Mouse (Mus musculus) liver, postnatal 0 days (tissue): ENCODE data around the gene Klc2. TPM values are rescaled to one million over a fixed set of nuclear protein-coding genes. Genes with fewer than 3 reads are reported as not detected.

Experiments
- ATAC-seq: fragments of 200-750 bp; cut with Nextera tagmentation; 2 replicates; pipeline ENCODE4 v1.8.0; 2017; ENCODE audit warnings: mild to moderate bottlenecking, moderate library complexity
- DNase-seq: peaks from one replicate; pipeline ENCODE4 v3.0.0-alpha.2; 2016
- H3K27ac ChIP-seq: fragments of 300-500 bp; sonication (generic); 2 replicates; pipeline ENCODE4 v1.5.1; 2014; ENCODE audit warnings: antibody characterized with exemption, moderate library complexity, mild to moderate bottlenecking, low read depth
- H3K27me3 ChIP-seq: fragments of 300-500 bp; sonication (generic); 2 replicates; pipeline ENCODE4 v1.6.1; 2014; ENCODE audit warnings: low read length, control low read depth, mixed read lengths; ENCODE audit not compliant: insufficient read depth
- H3K36me3 ChIP-seq: fragments of 300-500 bp; sonication (generic); replicated peaks from 2 replicates; pipeline ENCODE4 v1.6.1; 2014; ENCODE audit warnings: mild to moderate bottlenecking, control low read depth, low read length, moderate library complexity, mixed read lengths; ENCODE audit not compliant: insufficient read depth
- H3K4me1 ChIP-seq: fragments of 300-500 bp; sonication (generic); 2 replicates; pipeline ENCODE4 v1.6.1; 2014; ENCODE audit warnings: antibody characterized with exemption, mild to moderate bottlenecking, control low read depth; ENCODE audit not compliant: insufficient read depth
- H3K4me2 ChIP-seq: fragments of 300-500 bp; sonication (generic); 2 replicates; pipeline ENCODE4 v1.6.1; 2014; ENCODE audit warnings: low read depth, mild to moderate bottlenecking, low read length, moderate library complexity, mixed read lengths
- H3K4me3 ChIP-seq: fragments of 300-500 bp; sonication (generic); 2 replicates; pipeline ENCODE4 v1.5.1; 2014; ENCODE audit warnings: low read depth, low read length
- H3K9ac ChIP-seq: fragments of 300-500 bp; sonication (generic); replicated peaks from 2 replicates; pipeline ENCODE4 v1.6.1; 2014; ENCODE audit warnings: mild to moderate bottlenecking, moderate library complexity
- H3K9me3 ChIP-seq: fragments of 300-500 bp; sonication (generic); 2 replicates; pipeline ENCODE4 v1.6.1; 2016; ENCODE audit warnings: mild to moderate bottlenecking, control low read depth, low read length, mixed read lengths
- CTCF ChIP-seq: sonication (generic); IDR thresholded peaks from 2 replicates; pipeline ENCODE4 v1.5.1; 2016; ENCODE audit warnings: antibody characterized with exemption, low read depth
- EP300 ChIP-seq: IDR thresholded peaks from 2 replicates; pipeline ENCODE4 v1.6.1; 2016; ENCODE audit warnings: antibody characterized with exemption, low read depth, mild to moderate bottlenecking
- WGBS: fragments of 180-500 bp; shearing (Covaris S2); extraction: QIAGEN DNeasy Blood & Tissue Kit; methylation state at CpG from one replicate; pipeline ENCODE4 v1.1.7; 2014; ENCODE audit not compliant: insufficient replicate concordance; 5-methylcytosine and 5-hydroxymethylcytosine counted together
- polyA plus RNA-seq: library from polyadenylated mRNA; unstranded; fragments of >200 nt; fragmentation: Nextera tagmentation; extraction: Ambion mirVana; gene quantifications from 2 replicates; pipeline ENCODE4 v1.2.1, GENCODE M21; 2015

Klc2 gene
- polyA plus RNA-seq, result 1.3 and 1.5 TPM in 2 replicates

- 2% methylated on average over 18 of the region's 18 CpGs for WGBS
- no peak for ATAC-seq
- H3K9me3 ChIP-seq, result no peaks in the 10 kb centered on the region
These were observed at the start of gene Klc2 for GRCm38 (mm10) chr19:5118384-5118698. Gene Klc2, minus strand, starts transcription at chr19:5118560.

DNA sequence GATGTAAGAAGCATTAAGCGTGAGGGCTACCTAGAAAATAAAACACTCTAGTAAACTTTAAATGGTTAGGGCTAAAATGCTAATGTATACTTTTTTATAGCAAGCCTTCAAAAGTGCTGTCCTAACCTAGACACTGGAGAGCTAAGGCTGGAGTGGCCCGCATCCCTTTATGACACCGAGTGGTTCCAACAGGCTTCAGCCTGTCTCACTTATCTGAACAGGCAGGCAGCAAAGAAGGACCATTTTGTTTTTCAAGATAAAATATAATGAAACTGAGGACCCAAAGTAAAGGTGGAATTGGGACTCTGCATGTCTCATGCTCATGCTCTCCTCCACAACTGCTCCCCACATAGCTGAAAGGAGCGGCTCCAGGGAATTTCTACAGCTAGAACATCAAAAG lies 49.1 kb upstream of the Klc2 start:
- TF ChIP-seq EP300, result peak; percentile 72
- TF ChIP-seq CTCF, result no peak
- 69% methylated on average over 4 of the region's 4 CpGs for WGBS
- no peak overlapping the region for H3K27ac ChIP-seq
- DNase-seq (no peak), ATAC-seq (0 out of 2 replicates have a peak, but pooled peaks have one; percentile 23)
- no peaks in the 10 kb centered on the region for H3K4me1 ChIP-seq
- H3K9ac ChIP-seq, result no peak overlapping the region
- H3K4me3 ChIP-seq, result no peak overlapping the region
- H3K4me2 ChIP-seq, result no peak overlapping the region
- no peaks in the 10 kb centered on the region for H3K27me3 ChIP-seq
- no peaks in the 10 kb centered on the region for H3K9me3 ChIP-seq
- H3K36me3 ChIP-seq, result no peaks in the 10 kb centered on the region

More at GRCm38 (mm10) chr19:5118384-5118698, at the start of gene Klc2:
- peak within 1 kb of the TSS; percentile 51; the same call in 1 of the 2 replicates for H3K27ac ChIP-seq
- H3K4me1 ChIP-seq, result peaks cover 5% of the 10 kb centered on the region
- TF ChIP-seq EP300, result no peak
- TF ChIP-seq CTCF, result no peak
- 0 out of 2 replicates have a peak, but pooled peaks cover 8% of the 10 kb centered on the region for H3K27me3 ChIP-seq
- H3K4me2 ChIP-seq, result peak within 1 kb of the TSS; percentile 99
- peak within 1 kb of the TSS; percentile 68 for H3K9ac ChIP-seq
- H3K36me3 ChIP-seq, result no peaks in the 10 kb centered on the region
- H3K4me3 ChIP-seq, result peak within 1 kb of the TSS; percentile 91
- no peak for DNase-seq

DNA sequence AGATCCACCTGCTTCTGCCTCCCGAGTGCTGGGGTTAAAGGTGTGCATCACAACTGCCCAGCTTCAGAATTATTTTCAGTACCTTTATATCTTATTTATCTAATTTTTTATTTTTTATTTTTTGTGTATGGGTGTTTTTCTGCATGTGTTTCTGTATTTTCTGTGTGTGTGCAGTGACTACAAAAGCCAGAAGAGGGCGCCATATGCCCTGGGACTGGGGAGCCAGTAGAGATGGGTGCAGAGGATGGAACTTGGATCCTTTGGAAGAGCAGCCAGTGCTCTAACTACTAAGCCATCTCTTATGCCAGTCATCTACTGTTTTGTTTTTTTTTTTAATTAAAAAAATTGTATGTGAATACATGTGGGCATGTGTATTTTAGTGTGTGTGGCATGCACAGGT lies 46.0 kb upstream of the Klc2 start:
- H3K27me3 ChIP-seq, result no peaks in the 10 kb centered on the region
- no peak overlapping the region for H3K9ac ChIP-seq
- 63% methylated on average over 2 of the region's 2 CpGs for WGBS
- no peak overlapping the region for H3K27ac ChIP-seq
- no peak for ATAC-seq
- H3K4me2 ChIP-seq, result no peak overlapping the region
- no peaks in the 10 kb centered on the region for H3K36me3 ChIP-seq
- no peak overlapping the region for H3K4me3 ChIP-seq
- no peaks in the 10 kb centered on the region for H3K4me1 ChIP-seq
- TF ChIP-seq EP300 (no peak), CTCF (peak; percentile 74)
- H3K9me3 ChIP-seq, result no peaks in the 10 kb centered on the region
- peak; percentile 52 for DNase-seq

GRCm38 (mm10) chr19:5161913-5162312 lies 43.6 kb upstream of the Klc2 start:
- Histone ChIP-seq H3K9ac (no peak overlapping the region), H3K27ac (no peak overlapping the region), H3K9me3 (no peaks in the 10 kb centered on the region), H3K4me3 (no peak overlapping the region), H3K36me3 (no peaks in the 10 kb centered on the region; the same call in 1 of the 2 replicates), H3K27me3 (no peaks in the 10 kb centered on the region), H3K4me1 (no peaks in the 10 kb centered on the region), H3K4me2 (no peak overlapping the region)
- WGBS, result 78% methylated on average over 3 of the region's 3 CpGs
- ATAC-seq (no peak), DNase-seq (no peak)
- TF ChIP-seq EP300 (no peak), CTCF (no peak)

DNA sequence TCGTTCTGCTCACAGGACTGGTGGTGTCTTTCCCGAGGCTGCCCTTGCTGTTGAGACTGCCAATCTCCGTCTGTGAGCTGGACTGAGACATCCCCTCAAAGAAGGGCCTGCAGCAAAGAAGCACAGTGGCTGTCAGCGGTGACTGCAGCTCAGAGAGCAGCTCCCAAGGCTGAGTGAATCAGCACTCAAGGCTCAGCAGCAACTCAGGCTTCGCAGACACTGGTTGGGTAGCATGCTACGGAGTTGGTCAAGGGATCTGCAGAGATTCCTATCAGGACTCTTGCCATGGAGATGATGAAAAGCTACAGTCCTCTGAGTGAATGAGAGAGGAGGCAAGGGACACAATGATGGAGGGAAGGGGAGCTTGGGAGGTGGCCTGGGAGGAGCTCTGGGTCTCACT lies 33.9 kb upstream of the Klc2 start:
- no peak overlapping the region for H3K9ac ChIP-seq
- H3K4me2 ChIP-seq, result no peak overlapping the region
- ATAC-seq, result no peak
- no peak for TF ChIP-seq EP300
- TF ChIP-seq CTCF, result no peak
- H3K4me1 ChIP-seq, result no peaks in the 10 kb centered on the region
- 84% methylated on average over 6 of the region's 6 CpGs for WGBS
- no peaks in the 10 kb centered on the region for H3K9me3 ChIP-seq
- DNase-seq, result no peak
- H3K36me3 ChIP-seq, result peaks cover 8% of the 10 kb centered on the region
- H3K27ac ChIP-seq, result no peak overlapping the region
- no peak overlapping the region for H3K4me3 ChIP-seq
- H3K27me3 ChIP-seq, result no peaks in the 10 kb centered on the region

DNA sequence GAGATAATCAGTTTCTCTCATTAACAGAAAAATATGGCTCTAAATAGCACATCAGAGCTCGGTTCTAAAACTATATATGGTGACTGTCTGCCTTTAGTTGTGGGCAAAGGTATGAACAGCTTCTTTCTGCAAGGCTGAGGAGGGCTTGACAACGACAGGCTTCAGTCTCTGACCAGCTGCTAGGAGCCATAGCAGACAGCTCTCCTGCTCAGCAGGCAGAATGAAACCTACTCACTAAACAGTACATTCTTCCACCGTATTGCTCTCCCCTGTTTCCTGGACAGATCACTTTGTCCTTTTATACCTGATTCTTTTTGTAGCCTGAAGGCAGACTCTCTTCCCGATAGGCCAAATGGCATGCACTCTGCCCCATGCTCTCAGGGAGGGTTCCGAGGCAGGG lies 33.4 kb upstream of the Klc2 start:
- Histone ChIP-seq H3K9me3 (no peaks in the 10 kb centered on the region), H3K9ac (no peak overlapping the region), H3K27ac (no peak overlapping the region), H3K27me3 (no peaks in the 10 kb centered on the region), H3K36me3 (peaks cover 8% of the 10 kb centered on the region), H3K4me1 (no peaks in the 10 kb centered on the region), H3K4me3 (no peak overlapping the region), H3K4me2 (no peak overlapping the region)
- WGBS, result 85% methylated on average over 5 of the region's 5 CpGs
- ATAC-seq (no peak), DNase-seq (no peak)
- TF ChIP-seq EP300 (no peak), CTCF (no peak)

GRCm38 (mm10) chr19:5151331-5151730 lies 33.0 kb upstream of the Klc2 start:
- Histone ChIP-seq H3K4me1 (no peaks in the 10 kb centered on the region), H3K27me3 (no peaks in the 10 kb centered on the region), H3K9me3 (no peaks in the 10 kb centered on the region), H3K27ac (no peak overlapping the region), H3K36me3 (peaks cover 11% of the 10 kb centered on the region), H3K4me2 (no peak overlapping the region), H3K9ac (no peak overlapping the region), H3K4me3 (no peak overlapping the region)
- DNase-seq (peak; percentile 62), ATAC-seq (no peak)
- WGBS, result 17% methylated on average over 3 of the region's 3 CpGs
- TF ChIP-seq EP300 (no peak), CTCF (peak; percentile 76)
